Mouse (Mus musculus): ENCODE data around the gene Gm572.

DNA sequence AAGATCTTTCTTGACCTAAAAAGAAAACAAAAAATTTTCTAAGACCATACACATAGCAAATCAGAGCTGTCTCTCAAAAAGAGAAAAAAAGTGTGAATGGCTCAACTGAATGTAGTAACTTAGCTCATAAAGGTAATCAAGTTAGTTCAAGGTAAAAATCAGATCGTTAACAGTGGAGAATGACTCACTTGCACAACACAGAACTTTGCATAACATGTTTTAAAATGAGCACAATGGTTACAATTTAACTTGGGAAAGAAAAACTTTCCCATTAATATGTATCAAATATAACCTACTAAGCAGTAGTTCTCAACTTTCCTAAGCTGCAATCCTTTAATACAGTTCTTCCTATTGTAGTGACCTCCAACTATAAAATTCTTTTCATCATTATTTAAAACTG is 22.4 kb upstream of the Gm572 start:
- TF ChIP-seq CTCF (IDR thresholded peaks at IDR 0.05; ENCODE audit: borderline replicate concordance, insufficient read depth, low read depth, low read length) (no peak), POLR2A (IDR thresholded peaks at IDR 0.05; ENCODE audit: borderline replicate concordance, insufficient read depth, low read length) (no peak)
